Mouse (Mus musculus) liver, adult 2 months (tissue): ENCODE results near the gene Gm9999.

Experiments
- CTCF ChIP-seq: fragments of 200-500 bp; IDR thresholded peaks from 2 replicates; pipeline ENCODE4 v1.5.1; 2011; ENCODE audit warnings: low read depth, low read length, control low read depth
- POLR2A ChIP-seq: fragments of 200-500 bp; IDR thresholded peaks from 2 replicates; pipeline ENCODE4 v1.6.1; 2011; ENCODE audit warnings: low read length, control low read depth; ENCODE audit not compliant: insufficient read depth; ENCODE audit errors: extremely low read depth

- TF ChIP-seq CTCF (no peak), POLR2A (no peak)
These were observed 47.3 kb downstream of the Gm9999 start for GRCm38 (mm10) chr7:47030517-47031193.
